Mouse (Mus musculus) CH12.LX (cell line): ENCODE data around the gene Olfr1394. TPM values are rescaled to one million over a fixed set of nuclear protein-coding genes. Genes with fewer than 3 reads are reported as not detected.

Experiments
- DNase-seq: peaks from one replicate; pipeline ENCODE4 v3.0.0-alpha.2; 2013; ENCODE audit errors: extremely low read depth
- H3K27ac ChIP-seq: 2 replicates; pipeline ENCODE4 v1.5.1; 2012; ENCODE audit warnings: low read depth, mild to moderate bottlenecking, control low read depth, moderate library complexity; ENCODE audit not compliant: insufficient read depth
- H3K27me3 ChIP-seq: replicated peaks from 2 replicates; pipeline ENCODE3; 2012; ENCODE audit warnings: inconsistent platforms
- H3K36me3 ChIP-seq, 2 experiments: replicated peaks in 1 of 2; 2 replicates each; pipeline versions ENCODE3 to v1.6.1; 2012; ENCODE audit warnings: inconsistent platforms in 1 of 2, low read length in 1 of 2, mild to moderate bottlenecking in 1 of 2, mixed read lengths in 1 of 2, moderate library complexity in 1 of 2; ENCODE audit not compliant: control insufficient read depth in 1 of 2, insufficient read depth in 1 of 2
- H3K4me1 ChIP-seq, 2 experiments: 2 replicates each; pipeline ENCODE4 v1.6.1; 2012; ENCODE audit warnings: inconsistent platforms in 1 of 2, moderate library complexity in 1 of 2; ENCODE audit not compliant: insufficient read depth in 2 of 2, control insufficient read depth in 1 of 2
- H3K4me2 ChIP-seq: 2 replicates; pipeline ENCODE4 v1.6.1; 2012; ENCODE audit warnings: low read depth, mild to moderate bottlenecking, control low read depth; ENCODE audit not compliant: poor library complexity, insufficient read depth, severe bottlenecking
- H3K4me3 ChIP-seq, 3 experiments: fragments of 150-350 bp in 1 of 3; sonication (generic) in 1 of 3; replicated peaks in 1 of 3; 2 replicates each; pipeline versions ENCODE3 to v1.5.1; 2011 to 2012; ENCODE audit warnings: low read depth in 2 of 3, low read length in 2 of 3, mild to moderate bottlenecking in 2 of 3, moderate library complexity in 2 of 3, control low read depth in 1 of 3, improper control_type of control experiment in 1 of 3, inconsistent platforms in 1 of 3, mixed read lengths in 1 of 3; ENCODE audit not compliant: poor library complexity in 1 of 3
- H3K79me2 ChIP-seq: replicated peaks from 2 replicates; pipeline ENCODE4 v1.6.1; 2012; ENCODE audit warnings: mild to moderate bottlenecking, moderate library complexity; ENCODE audit not compliant: control insufficient read depth, poor library complexity, insufficient read depth, severe bottlenecking; ENCODE audit errors: extremely low read depth
- H3K9ac ChIP-seq: 2 replicates; pipeline ENCODE4 v1.6.1; 2012; ENCODE audit warnings: low read depth, mild to moderate bottlenecking, control low read depth, moderate library complexity; ENCODE audit not compliant: insufficient read depth
- H3K9me3 ChIP-seq: replicated peaks from 2 replicates; pipeline ENCODE3; 2012; ENCODE audit warnings: low read length, inconsistent platforms, mixed read lengths
- BHLHE40 ChIP-seq: IDR thresholded peaks from 2 replicates; pipeline ENCODE4 v1.6.1; 2011; ENCODE audit warnings: mild to moderate bottlenecking, low read depth, low read length, improper control_type of control experiment
- CHD1 ChIP-seq: IDR thresholded peaks from 2 replicates; pipeline ENCODE4 v1.6.1; 2012; ENCODE audit warnings: low read depth, low read length, improper control_type of control experiment, inconsistent platforms
- CHD2 ChIP-seq: IDR thresholded peaks from 2 replicates; pipeline ENCODE4 v1.6.1; 2011; ENCODE audit warnings: low read length, improper control_type of control experiment
- CTCF ChIP-seq, 2 experiments: IDR thresholded peaks in 1 of 2; conservative IDR thresholded peaks in 1 of 2; 2 replicates each; pipeline ENCODE4 v1.5.1; 2011 to 2012; ENCODE audit warnings: low read depth in 2 of 2, low read length in 2 of 2, improper control_type of control experiment in 1 of 2, inconsistent platforms in 1 of 2, mild to moderate bottlenecking in 1 of 2, moderate library complexity in 1 of 2
- E2F4 ChIP-seq: IDR thresholded peaks from 2 replicates; pipeline ENCODE4 v1.6.1; 2011; ENCODE audit warnings: low read depth, low read length, improper control_type of control experiment; ENCODE audit not compliant: insufficient replicate concordance
- ELF1 ChIP-seq: IDR thresholded peaks from 2 replicates; pipeline ENCODE4 v1.6.1; 2014; ENCODE audit warnings: low read depth, mild to moderate bottlenecking, inconsistent platforms, low read length, improper control_type of control experiment
- EP300 ChIP-seq: IDR thresholded peaks from 2 replicates; pipeline ENCODE4 v1.6.1; 2011; ENCODE audit warnings: low read length, improper control_type of control experiment
- ETS1 ChIP-seq: conservative IDR thresholded peaks from 2 replicates; pipeline ENCODE4 v1.6.1; 2012; ENCODE audit warnings: low read depth, mild to moderate bottlenecking, inconsistent platforms, low read length, improper control_type of control experiment, moderate library complexity
- GABPA ChIP-seq: IDR thresholded peaks from 2 replicates; pipeline ENCODE4 v1.6.1; 2012; ENCODE audit warnings: low read depth, low read length, improper control_type of control experiment, inconsistent platforms; ENCODE audit not compliant: insufficient replicate concordance
- HCFC1 ChIP-seq: IDR thresholded peaks from 2 replicates; pipeline ENCODE4 v1.6.1; 2012; ENCODE audit warnings: low read depth, mild to moderate bottlenecking, inconsistent platforms, low read length, improper control_type of control experiment
- IRF4 ChIP-seq: IDR thresholded peaks from 2 replicates; pipeline ENCODE4 v1.6.1; 2014; ENCODE audit warnings: low read depth, mild to moderate bottlenecking, inconsistent platforms, low read length, improper control_type of control experiment
- JUN ChIP-seq: IDR thresholded peaks from 2 replicates; pipeline ENCODE4 v1.6.1; 2011; ENCODE audit warnings: low read depth, mild to moderate bottlenecking, low read length, improper control_type of control experiment, moderate library complexity; ENCODE audit not compliant: insufficient read depth
- JUND ChIP-seq: conservative IDR thresholded peaks from 2 replicates; pipeline ENCODE4 v1.6.1; 2011; ENCODE audit warnings: low read depth, low read length, improper control_type of control experiment
- KAT2A ChIP-seq: IDR thresholded peaks from 2 replicates; pipeline ENCODE4 v1.6.1; 2012; ENCODE audit warnings: low read length, improper control_type of control experiment, inconsistent platforms; ENCODE audit not compliant: insufficient replicate concordance
- MAFK ChIP-seq: IDR thresholded peaks from 2 replicates; pipeline ENCODE4 v1.6.1; 2011; ENCODE audit warnings: low read length, improper control_type of control experiment; ENCODE audit not compliant: insufficient replicate concordance
- MAX ChIP-seq: IDR thresholded peaks from 2 replicates; pipeline ENCODE4 v1.6.1; 2011; ENCODE audit warnings: low read length, improper control_type of control experiment
- MAZ ChIP-seq: IDR thresholded peaks from 2 replicates; pipeline ENCODE4 v1.6.1; 2012; ENCODE audit warnings: low read depth, mild to moderate bottlenecking, inconsistent platforms, low read length, improper control_type of control experiment, moderate library complexity
- MEF2A ChIP-seq: IDR thresholded peaks from 2 replicates; pipeline ENCODE4 v1.6.1; 2014; ENCODE audit warnings: low read depth, mild to moderate bottlenecking, inconsistent platforms, low read length, improper control_type of control experiment, borderline replicate concordance
- MXI1 ChIP-seq: IDR thresholded peaks from 2 replicates; pipeline ENCODE4 v1.6.1; 2011; ENCODE audit warnings: mild to moderate bottlenecking, low read depth, low read length, improper control_type of control experiment
- MYC ChIP-seq: IDR thresholded peaks from 2 replicates; pipeline ENCODE4 v1.6.1; 2011; ENCODE audit warnings: low read depth, mild to moderate bottlenecking, improper control_type of control experiment, low read length
- NELFE ChIP-seq: IDR thresholded peaks from 2 replicates; pipeline ENCODE4 v1.6.1; 2011; ENCODE audit warnings: low read depth, low read length, improper control_type of control experiment
- NRF1 ChIP-seq: IDR thresholded peaks from 2 replicates; pipeline ENCODE4 v1.6.1; 2014; ENCODE audit warnings: low read depth, mild to moderate bottlenecking, inconsistent platforms, low read length, improper control_type of control experiment, moderate library complexity
- PAX5 ChIP-seq: IDR thresholded peaks from 2 replicates; pipeline ENCODE4 v1.6.1; 2012; ENCODE audit warnings: low read length, inconsistent platforms, mixed read lengths
- POLR2A ChIP-seq: IDR thresholded peaks from 2 replicates; pipeline ENCODE4 v1.6.1; 2011; ENCODE audit warnings: low read depth, mild to moderate bottlenecking, improper control_type of control experiment, low read length
- POLR2AphosphoS2 ChIP-seq: IDR thresholded peaks from 2 replicates; pipeline ENCODE4 v1.6.1; 2011; ENCODE audit warnings: low read depth, low read length, improper control_type of control experiment
- RAD21 ChIP-seq: IDR thresholded peaks from 2 replicates; pipeline ENCODE4 v1.6.1; 2011; ENCODE audit warnings: low read depth, mild to moderate bottlenecking, low read length, improper control_type of control experiment, moderate library complexity
- RCOR1 ChIP-seq: conservative IDR thresholded peaks from 2 replicates; pipeline ENCODE4 v1.6.1; 2012; ENCODE audit warnings: low read depth, mild to moderate bottlenecking, inconsistent platforms, low read length, improper control_type of control experiment
- SIN3A ChIP-seq: IDR thresholded peaks from 2 replicates; pipeline ENCODE4 v1.6.1; 2012; ENCODE audit warnings: low read length, improper control_type of control experiment, inconsistent platforms
- SMC3 ChIP-seq: IDR thresholded peaks from 2 replicates; pipeline ENCODE4 v1.6.1; 2011; ENCODE audit warnings: low read depth, low read length, improper control_type of control experiment
- TBP ChIP-seq: conservative IDR thresholded peaks from 2 replicates; pipeline ENCODE4 v1.6.1; 2011; ENCODE audit warnings: low read depth, low read length, improper control_type of control experiment
- TCF12 ChIP-seq: IDR thresholded peaks from 2 replicates; pipeline ENCODE4 v1.6.1; 2014; ENCODE audit warnings: low read depth, mild to moderate bottlenecking, inconsistent platforms, low read length, improper control_type of control experiment
- UBTF ChIP-seq: IDR thresholded peaks from 2 replicates; pipeline ENCODE4 v1.6.1; 2012; ENCODE audit warnings: low read depth, mild to moderate bottlenecking, inconsistent platforms, low read length, improper control_type of control experiment, moderate library complexity
- USF1 ChIP-seq: IDR thresholded peaks from 2 replicates; pipeline ENCODE4 v1.6.1; 2014; ENCODE audit warnings: low read depth, mild to moderate bottlenecking, inconsistent platforms, low read length, improper control_type of control experiment
- USF2 ChIP-seq: conservative IDR thresholded peaks from 2 replicates; pipeline ENCODE4 v1.6.1; 2011; ENCODE audit warnings: low read depth, low read length, improper control_type of control experiment
- ZC3H11A ChIP-seq: IDR thresholded peaks from 2 replicates; pipeline ENCODE4 v1.6.1; 2012; ENCODE audit warnings: low read depth, mild to moderate bottlenecking, inconsistent platforms, low read length, improper control_type of control experiment
- ZKSCAN1 ChIP-seq: IDR thresholded peaks from 2 replicates; pipeline ENCODE4 v1.6.1; 2012; ENCODE audit warnings: low read depth, inconsistent platforms, low read length, improper control_type of control experiment, borderline replicate concordance
- ZMIZ1 ChIP-seq: IDR thresholded peaks from 2 replicates; pipeline ENCODE4 v1.6.1; 2012; ENCODE audit warnings: low read depth, mild to moderate bottlenecking, inconsistent platforms, low read length, improper control_type of control experiment
- ZNF384 ChIP-seq: IDR thresholded peaks from 2 replicates; pipeline ENCODE4 v1.6.1; 2012; ENCODE audit warnings: low read depth, low read length, improper control_type of control experiment, inconsistent platforms
- dilution Hi-C: fragments of 300-500 bp; cut with MboI; formaldehyde crosslinking; loops from 2 replicates; pipeline ENCODE4 v1.14.3; 2020; ENCODE audit warnings: low sequenced_read_pairs; ENCODE audit not compliant: extremely low pct_unique_long_range_greater_than_20kb, extremely low pct_ligation_motif_present
- in situ Hi-C: fragments of 300-500 bp; cut with MboI; formaldehyde crosslinking; loops from 3 replicates; pipeline ENCODE4 v1.14.3; 2019; ENCODE audit warnings: low sequenced_read_pairs, low pct_ligation_motif_present, low pct_unique_long_range_greater_than_20kb, mixed read lengths
- polyA plus RNA-seq: library from polyadenylated mRNA; unstranded; fragments of >175 nt; gene quantifications from 2 replicates; pipeline ENCODE4 v1.2.1, GENCODE M21; 2012; ENCODE audit warnings: low read depth; ENCODE audit not compliant: insufficient read length
- total RNA-seq, 2 experiments: library from RNA; depleted of rRNA; stranded (reverse); fragments of 300-350 nt in 1 of 2; fragments of >200 nt in 1 of 2; gene quantifications; 2 replicates each; pipeline ENCODE4 v1.2.3; 2012 to 2014

The Olfr1394 gene
- total and polyA plus RNA-seq, 3 experiments = not detected

DNA sequence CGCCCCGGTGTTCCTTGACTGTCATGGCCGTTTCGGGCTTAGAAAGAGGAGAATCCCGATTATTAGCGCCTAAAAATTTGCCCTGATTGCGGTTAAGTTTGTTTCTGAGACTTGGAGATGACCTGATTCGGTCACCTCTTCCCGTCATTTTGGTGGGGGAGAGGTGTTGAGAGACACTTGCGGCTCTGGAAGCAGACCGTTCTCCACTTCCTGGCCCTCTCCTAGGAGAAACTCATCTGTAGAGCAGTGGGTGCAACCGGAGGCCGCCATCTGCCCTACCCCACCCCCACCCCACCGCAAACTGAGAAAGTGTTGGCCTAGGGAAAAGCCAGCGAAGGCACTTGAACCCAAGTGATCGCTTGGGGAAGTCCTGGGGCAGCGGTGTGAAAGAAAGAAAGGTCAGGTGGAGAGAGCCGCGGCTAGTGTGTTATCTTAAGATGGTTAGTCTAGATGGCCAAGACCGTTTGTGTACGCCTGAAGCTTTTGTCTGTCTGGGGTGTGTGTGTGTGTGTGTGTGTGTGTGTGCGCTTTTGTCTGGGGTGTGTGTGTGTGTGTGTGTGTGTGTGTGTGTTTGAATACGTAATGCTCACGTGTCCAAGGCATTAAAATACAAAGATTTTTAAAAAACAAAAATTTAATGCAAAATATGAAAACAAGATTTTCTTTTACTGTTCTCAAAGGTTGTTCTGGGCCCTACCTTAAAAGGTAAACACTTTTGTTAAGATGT is 49.8 kb downstream of the Olfr1394 start:
- Histone ChIP-seq H3K36me3 (peaks cover 8 to 20% of the 10 kb centered on the region in 2 experiments), H3K9me3 (no peaks in the 10 kb centered on the region), H3K27me3 (no peaks in the 10 kb centered on the region), H3K4me2 (peak overlapping the region; percentile 37; the same call in 1 of the 2 replicates), H3K27ac (peak overlapping the region; percentile 94), H3K9ac (peak overlapping the region; percentile 95), H3K4me3 (peak overlapping the region; percentile 63 to 77 (median 71)), H3K4me1 (peaks cover 5 to 58% of the 10 kb centered on the region in 2 experiments), H3K79me2 (peaks cover 34% of the 10 kb centered on the region)
- TF ChIP-seq UBTF = no peak
- TF ChIP-seq CHD1 = peak; percentile 17; the same call in 1 of the 2 replicates
- peak; percentile 10; the same call in 1 of the 2 replicates for TF ChIP-seq NELFE
- no peak; the same call in 1 of the 2 replicates for TF ChIP-seq HCFC1
- no peak for TF ChIP-seq SMC3
- TF ChIP-seq EP300 = no peak; the same call in 1 of the 2 replicates
- 0 out of 2 replicates have a peak, but pooled peaks have one; percentile 7 for TF ChIP-seq E2F4
- 0 out of 2 replicates have a peak, but pooled peaks have one; percentile 13 for TF ChIP-seq SIN3A
- peak; percentile 52; the same call in 1 of the 2 replicates for TF ChIP-seq USF2
- TF ChIP-seq POLR2AphosphoS2 = no peak
- TF ChIP-seq MAFK = peak; percentile 5; the same call in 1 of the 2 replicates
- no peak for TF ChIP-seq ZKSCAN1
- TF ChIP-seq MAX = peak; percentile 9; the same call in 1 of the 2 replicates
- no peak; the same call in 1 of the 2 replicates for TF ChIP-seq MAZ
- TF ChIP-seq NRF1 = 0 out of 2 replicates have a peak, but pooled peaks have one; percentile 3
- TF ChIP-seq ZNF384 = 0 out of 2 replicates have a peak, but pooled peaks have one; percentile 13
- no peak; the same call in 1 of the 2 replicates for TF ChIP-seq TCF12
- peak; percentile 66; the same call in 1 of the 2 replicates for TF ChIP-seq IRF4
- no peak for TF ChIP-seq PAX5
- TF ChIP-seq USF1 = peak; percentile 65
- TF ChIP-seq ZMIZ1 = no peak; the same call in 1 of the 2 replicates
- TF ChIP-seq JUND = no peak
- no peak for TF ChIP-seq JUN
- no peak for TF ChIP-seq ZC3H11A
- no peak for TF ChIP-seq GABPA
- 0 out of 2 replicates have a peak, but pooled peaks have one; percentile 42 for TF ChIP-seq MYC
- no peak for TF ChIP-seq KAT2A
- TF ChIP-seq CHD2 = peak; percentile 59
- peak; percentile 54 for TF ChIP-seq POLR2A
- TF ChIP-seq MEF2A = peak; percentile 30; the same call in 1 of the 2 replicates
- TF ChIP-seq MXI1 = no peak; the same call in 1 of the 2 replicates
- no peak; the same call in 1 of the 2 replicates for TF ChIP-seq RAD21
- TF ChIP-seq TBP = peak; percentile 69
- TF ChIP-seq CTCF (conservative IDR thresholded peaks at IDR 0.05 in 1 of 2, IDR thresholded peaks at IDR 0.05 in 1 of 2; ENCODE audit: low read depth in 2 of 2, low read length in 2 of 2) = no peak
- TF ChIP-seq ETS1 = peak; percentile 66
- peak; percentile 94 for TF ChIP-seq BHLHE40
- no peak for TF ChIP-seq ELF1
- TF ChIP-seq RCOR1 = no peak
- DNase-seq = peak; percentile 86
- in situ Hi-C loops = no loop called here
- dilution Hi-C loops = no loop called here
